Mouse (Mus musculus): ENCODE measurements around the gene Car11. TPM values are rescaled to one million over a fixed set of nuclear protein-coding genes. Genes with fewer than 3 reads are reported as not detected.

Gene Car11
- total RNA-seq, 2 experiments from 2014 or later = 182 TPM

GRCm38 (mm10) chr7:45689800-45690199, 9.8 kb upstream of the Car11 start:
- no peak for DNase-seq (ENCODE audit: low spot score in 2 of 2)

GRCm38 (mm10) chr7:45692364-45692763, 7.3 kb upstream of the Car11 start:
- DNase-seq (ENCODE audit: low spot score in 2 of 2) = no peak

DNA sequence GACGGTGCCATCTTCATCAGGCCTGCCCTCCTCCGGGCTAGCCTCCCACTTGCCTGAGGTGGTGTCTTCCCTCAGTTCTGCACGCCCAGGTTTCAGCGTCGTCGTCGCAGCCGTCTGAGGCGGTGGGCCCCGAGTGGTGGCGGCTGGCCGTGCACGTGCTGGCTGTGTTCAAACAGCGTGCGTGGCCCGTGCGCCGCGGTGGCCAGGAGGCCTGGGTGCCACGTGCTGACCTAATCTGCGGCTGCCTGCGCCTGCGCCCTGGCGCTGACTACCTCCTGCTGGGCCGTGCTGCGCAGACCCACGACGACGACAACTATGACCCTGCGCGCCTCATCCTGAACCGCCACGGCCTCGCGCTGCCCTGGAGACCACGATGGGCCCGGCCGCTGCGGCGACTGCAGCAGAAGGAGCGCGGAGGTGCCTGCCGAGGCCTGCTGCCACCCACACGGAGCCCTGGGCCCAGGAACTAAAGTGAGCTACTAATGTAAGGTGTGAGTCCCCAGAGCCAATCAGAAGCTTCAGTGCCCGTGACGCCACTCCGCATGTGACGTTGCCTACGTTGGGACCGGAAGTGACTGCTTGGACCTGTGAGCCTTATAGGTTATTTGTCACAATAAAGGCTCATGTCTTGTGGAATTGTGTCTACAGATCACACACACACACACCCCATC, 5.6 kb upstream of the Car11 start, which contains the start of gene Sec1:
Gene Sec1, minus strand, starts transcription at position 482 of the 671 bp plus-strand sequence.
- DNase-seq (ENCODE audit: low spot score in 2 of 2) = no peak

- DNase-seq (ENCODE audit: low spot score in 2 of 2) = no peak
Observed at GRCm38 (mm10) chr7:45695098-45695497, 4.5 kb upstream of the Car11 start.

DNA sequence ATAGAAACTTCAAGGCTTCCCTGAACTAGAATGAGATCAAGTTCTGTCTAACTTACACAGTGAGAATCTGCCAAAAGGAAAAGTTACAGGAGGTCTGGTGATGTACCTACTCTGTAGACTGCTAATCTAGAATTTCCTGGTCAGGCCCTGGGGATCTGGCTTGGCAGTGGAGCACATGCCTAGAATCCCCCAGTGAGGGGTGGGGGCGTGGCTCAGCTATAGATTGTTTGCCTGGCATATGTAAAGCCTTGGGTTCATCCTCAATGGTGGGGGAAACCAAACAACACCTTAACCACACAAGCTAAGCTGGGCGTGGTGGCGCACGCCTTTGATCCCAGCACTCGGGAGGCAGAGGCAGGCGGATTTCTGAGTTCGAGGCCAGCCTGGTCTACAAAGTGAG, 1.7 kb upstream of the Car11 start:
- no peak for DNase-seq (ENCODE audit: low spot score in 2 of 2)

- peak; percentile 79 to 93 for DNase-seq (ENCODE audit: low spot score in 2 of 2)
Observed at GRCm38 (mm10) chr7:45700301-45701015, 815 bp downstream of the Car11 start.

- no peak for DNase-seq (ENCODE audit: low spot score in 2 of 2)
Observed at GRCm38 (mm10) chr7:45701072-45701471, 1.4 kb downstream of the Car11 start.

GRCm38 (mm10) chr7:45701607-45702006, 2.0 kb downstream of the Car11 start:
- DNase-seq (ENCODE audit: low spot score in 2 of 2) = no peak

GRCm38 (mm10) chr7:45702316-45702715, 2.7 kb downstream of the Car11 start:
- DNase-seq (ENCODE audit: low spot score in 2 of 2) = no peak

- DNase-seq (ENCODE audit: low spot score in 2 of 2) = no peak
Observed at GRCm38 (mm10) chr7:45702809-45703520, 3.3 kb downstream of the Car11 start.

DNA sequence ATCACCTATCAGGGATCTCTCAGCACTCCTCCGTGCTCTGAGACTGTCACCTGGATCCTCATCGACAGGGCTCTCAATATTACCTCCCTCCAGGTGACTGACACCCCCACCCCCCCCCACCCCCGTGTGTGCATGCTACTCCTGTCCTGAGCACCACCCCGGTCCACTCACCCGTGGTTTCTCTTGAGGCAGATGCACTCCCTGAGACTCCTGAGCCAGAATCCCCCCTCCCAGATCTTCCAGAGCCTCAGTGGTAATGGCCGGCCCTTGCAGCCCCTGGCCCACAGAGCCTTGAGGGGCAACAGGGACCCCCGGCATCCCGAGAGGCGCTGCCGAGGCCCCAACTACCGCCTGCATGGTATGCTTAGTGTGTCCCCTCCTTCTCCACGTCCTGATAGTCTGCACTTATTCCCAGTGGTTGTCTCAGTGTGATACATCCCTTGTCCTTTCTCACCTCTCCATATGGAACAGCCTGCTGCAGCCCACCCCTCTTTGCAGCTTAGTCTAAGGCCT, 3.9 kb downstream of the Car11 start:
- no peak for DNase-seq (ENCODE audit: low spot score in 2 of 2)

- DNase-seq (ENCODE audit: low spot score in 2 of 2) = peak; percentile 76 to 85
Observed at GRCm38 (mm10) chr7:45704046-45704559, 4.5 kb downstream of the Car11 start.

DNA sequence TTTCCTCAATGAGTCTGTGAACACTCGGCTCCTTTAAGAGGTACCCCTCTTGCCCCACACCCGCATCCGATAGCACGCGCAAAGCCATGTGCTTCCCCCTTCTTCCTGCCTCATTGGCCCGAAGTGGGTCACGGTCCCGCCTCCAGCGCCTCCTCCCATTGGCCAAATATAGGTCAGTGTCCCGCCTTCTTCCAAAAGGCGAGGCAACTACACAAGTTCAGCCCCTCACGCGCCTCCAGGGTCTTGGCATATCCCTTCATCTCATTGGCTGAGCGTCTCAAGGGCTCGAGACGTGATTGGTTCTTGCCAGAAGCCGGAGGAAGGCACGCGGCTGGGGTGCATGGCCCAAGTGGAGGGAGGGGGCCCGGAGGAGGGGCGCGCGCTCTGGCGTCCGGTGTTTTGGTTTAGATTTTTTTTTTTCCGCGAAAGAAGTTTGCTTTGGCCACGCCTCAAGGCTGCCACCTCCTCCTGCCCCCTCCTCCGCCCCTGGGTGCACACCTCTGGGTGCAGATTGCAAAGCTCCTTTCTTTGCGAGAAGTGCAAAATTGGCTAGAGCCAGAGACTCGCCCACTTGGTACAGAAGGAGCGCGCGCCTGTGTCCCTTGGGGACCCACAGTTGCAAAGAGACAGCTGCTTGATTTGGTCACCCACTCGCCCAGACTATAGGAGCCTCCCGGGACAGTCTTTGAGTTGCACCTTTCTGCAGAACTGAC, 5.2 kb downstream of the Car11 start, which contains the start of gene Dbp:
Gene Dbp, plus strand, starts transcription at position 359 of the 713 bp plus-strand sequence.
- DNase-seq (ENCODE audit: low spot score in 2 of 2) = peak; percentile 100

DNA sequence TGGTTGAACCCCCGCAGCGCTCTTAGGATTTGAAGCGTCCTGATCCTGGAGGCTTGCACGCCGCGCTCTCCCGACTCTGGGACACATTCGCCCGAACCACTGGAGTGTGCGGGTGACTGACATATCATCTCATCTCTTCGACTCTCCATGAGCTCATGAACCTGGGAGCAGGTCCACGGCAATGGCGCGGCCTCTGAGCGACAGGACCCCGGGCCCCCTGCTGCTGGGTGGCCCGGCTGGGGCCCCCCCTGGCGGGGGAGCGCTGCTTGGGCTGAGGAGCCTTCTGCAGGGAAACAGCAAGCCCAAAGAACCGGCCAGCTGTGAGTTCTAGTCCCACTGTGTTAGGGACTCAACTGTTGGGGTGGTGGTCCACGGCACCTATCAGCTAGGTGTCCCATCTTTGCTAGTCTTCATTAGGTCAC, 5.8 kb downstream of the Car11 start:
- no peak for DNase-seq (ENCODE audit: low spot score in 2 of 2)

GRCm38 (mm10) chr7:45705873-45706281, 6.2 kb downstream of the Car11 start:
- peak; percentile 80 to 81 for DNase-seq (ENCODE audit: low spot score in 2 of 2)

- peak; percentile 82 to 83 for DNase-seq (ENCODE audit: low spot score in 2 of 2)
Observed at GRCm38 (mm10) chr7:45706721-45707241, 7.1 kb downstream of the Car11 start.

DNA sequence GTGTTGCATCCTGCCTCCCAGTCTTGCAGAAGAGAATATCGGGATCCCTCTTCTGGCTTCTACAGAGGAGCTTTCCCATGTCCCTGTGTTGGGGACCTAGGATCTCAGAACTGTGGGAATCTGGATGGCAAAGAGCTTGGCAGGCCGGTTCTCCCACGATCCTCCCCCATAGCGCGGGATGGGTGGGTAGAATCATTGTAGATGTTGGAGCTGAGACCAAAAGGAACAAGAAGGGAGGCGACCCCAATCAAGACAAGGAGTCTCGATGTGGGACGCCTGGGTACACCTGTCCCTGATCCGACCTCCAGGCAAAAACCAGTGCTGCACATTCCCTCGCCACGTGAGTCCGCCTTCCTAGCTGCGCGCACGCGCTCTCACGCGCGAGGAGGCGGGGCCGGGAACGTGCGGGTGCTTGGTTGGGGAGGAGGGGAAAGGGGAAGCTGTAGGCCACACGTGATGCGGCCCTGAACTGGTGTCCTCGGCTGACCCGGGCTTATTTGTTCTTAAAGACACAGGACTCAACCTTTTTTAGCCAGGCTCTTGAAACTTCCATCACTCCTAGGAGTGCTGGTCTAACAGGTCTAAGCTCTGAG, 7.8 kb downstream of the Car11 start:
- DNase-seq (ENCODE audit: low spot score in 2 of 2) = peak; percentile 93 to 94

GRCm38 (mm10) chr7:45708221-45708761, 8.6 kb downstream of the Car11 start:
- DNase-seq (ENCODE audit: low spot score in 2 of 2) = no peak

- DNase-seq (ENCODE audit: low spot score in 2 of 2) = no peak
Observed at GRCm38 (mm10) chr7:45709036-45709435, 9.4 kb downstream of the Car11 start.
